Mouse (Mus musculus) C2C12 (cell line): Measurements from ENCODE around the gene Drap1.

Source experiments
- CTCF ChIP-seq: IDR thresholded peaks from one replicate; pipeline ENCODE4 v1.5.1; 2011; ENCODE audit not compliant: control insufficient read depth, insufficient read depth, insufficient read length
- MAX ChIP-seq: IDR thresholded peaks from one replicate; pipeline ENCODE4 v1.6.1; 2011; ENCODE audit warnings: mild to moderate bottlenecking, control low read depth
- MYOD1 ChIP-seq: IDR thresholded peaks from one replicate; pipeline ENCODE4 v1.6.1; 2011; ENCODE audit warnings: low read depth; ENCODE audit not compliant: control insufficient read depth, insufficient read length

DNA sequence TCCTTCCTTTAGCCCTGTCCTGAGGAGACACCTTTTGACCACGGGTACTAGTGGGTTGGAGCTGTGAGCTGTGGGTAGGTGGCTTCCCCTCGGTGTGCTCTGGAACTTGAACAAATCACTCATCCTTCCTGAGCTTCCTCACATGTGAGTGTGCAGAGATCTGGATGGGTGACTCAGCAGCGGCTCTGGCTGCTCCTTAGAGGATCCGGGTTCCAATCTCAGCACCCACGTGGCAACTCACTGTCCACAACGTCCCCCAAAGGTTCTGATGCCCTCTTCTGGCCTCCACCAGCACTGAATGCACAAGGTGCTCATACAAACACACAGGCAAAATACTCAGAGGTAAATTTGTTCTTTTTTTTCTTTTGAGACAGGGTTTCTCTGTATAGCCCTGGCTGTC lies 27.0 kb upstream of the Drap1 start:
- TF ChIP-seq CTCF: no peak
- no peak for TF ChIP-seq MYOD1
- TF ChIP-seq MAX: no peak
